Mouse (Mus musculus) CH12.LX (cell line): ENCODE results near the gene Rgs7.

Experiments used
- CTCF ChIP-seq, 2 experiments: IDR thresholded peaks in 1 of 2; conservative IDR thresholded peaks in 1 of 2; 2 replicates each; pipeline ENCODE4 v1.5.1; 2011 to 2012; ENCODE audit warnings: low read depth in 2 of 2, low read length in 2 of 2, improper control_type of control experiment in 1 of 2, inconsistent platforms in 1 of 2, mild to moderate bottlenecking in 1 of 2, moderate library complexity in 1 of 2
- E2F4 ChIP-seq: IDR thresholded peaks from 2 replicates; pipeline ENCODE4 v1.6.1; 2011; ENCODE audit warnings: low read depth, low read length, improper control_type of control experiment; ENCODE audit not compliant: insufficient replicate concordance
- EP300 ChIP-seq: IDR thresholded peaks from 2 replicates; pipeline ENCODE4 v1.6.1; 2011; ENCODE audit warnings: low read length, improper control_type of control experiment
- JUND ChIP-seq: conservative IDR thresholded peaks from 2 replicates; pipeline ENCODE4 v1.6.1; 2011; ENCODE audit warnings: low read depth, low read length, improper control_type of control experiment
- MAX ChIP-seq: IDR thresholded peaks from 2 replicates; pipeline ENCODE4 v1.6.1; 2011; ENCODE audit warnings: low read length, improper control_type of control experiment
- MXI1 ChIP-seq: IDR thresholded peaks from 2 replicates; pipeline ENCODE4 v1.6.1; 2011; ENCODE audit warnings: mild to moderate bottlenecking, low read depth, low read length, improper control_type of control experiment
- POLR2A ChIP-seq: IDR thresholded peaks from 2 replicates; pipeline ENCODE4 v1.6.1; 2011; ENCODE audit warnings: low read depth, mild to moderate bottlenecking, improper control_type of control experiment, low read length
- RCOR1 ChIP-seq: conservative IDR thresholded peaks from 2 replicates; pipeline ENCODE4 v1.6.1; 2012; ENCODE audit warnings: low read depth, mild to moderate bottlenecking, inconsistent platforms, low read length, improper control_type of control experiment
- SMC3 ChIP-seq: IDR thresholded peaks from 2 replicates; pipeline ENCODE4 v1.6.1; 2011; ENCODE audit warnings: low read depth, low read length, improper control_type of control experiment
- USF1 ChIP-seq: IDR thresholded peaks from 2 replicates; pipeline ENCODE4 v1.6.1; 2014; ENCODE audit warnings: low read depth, mild to moderate bottlenecking, inconsistent platforms, low read length, improper control_type of control experiment
- USF2 ChIP-seq: conservative IDR thresholded peaks from 2 replicates; pipeline ENCODE4 v1.6.1; 2011; ENCODE audit warnings: low read depth, low read length, improper control_type of control experiment
- ZC3H11A ChIP-seq: IDR thresholded peaks from 2 replicates; pipeline ENCODE4 v1.6.1; 2012; ENCODE audit warnings: low read depth, mild to moderate bottlenecking, inconsistent platforms, low read length, improper control_type of control experiment

DNA sequence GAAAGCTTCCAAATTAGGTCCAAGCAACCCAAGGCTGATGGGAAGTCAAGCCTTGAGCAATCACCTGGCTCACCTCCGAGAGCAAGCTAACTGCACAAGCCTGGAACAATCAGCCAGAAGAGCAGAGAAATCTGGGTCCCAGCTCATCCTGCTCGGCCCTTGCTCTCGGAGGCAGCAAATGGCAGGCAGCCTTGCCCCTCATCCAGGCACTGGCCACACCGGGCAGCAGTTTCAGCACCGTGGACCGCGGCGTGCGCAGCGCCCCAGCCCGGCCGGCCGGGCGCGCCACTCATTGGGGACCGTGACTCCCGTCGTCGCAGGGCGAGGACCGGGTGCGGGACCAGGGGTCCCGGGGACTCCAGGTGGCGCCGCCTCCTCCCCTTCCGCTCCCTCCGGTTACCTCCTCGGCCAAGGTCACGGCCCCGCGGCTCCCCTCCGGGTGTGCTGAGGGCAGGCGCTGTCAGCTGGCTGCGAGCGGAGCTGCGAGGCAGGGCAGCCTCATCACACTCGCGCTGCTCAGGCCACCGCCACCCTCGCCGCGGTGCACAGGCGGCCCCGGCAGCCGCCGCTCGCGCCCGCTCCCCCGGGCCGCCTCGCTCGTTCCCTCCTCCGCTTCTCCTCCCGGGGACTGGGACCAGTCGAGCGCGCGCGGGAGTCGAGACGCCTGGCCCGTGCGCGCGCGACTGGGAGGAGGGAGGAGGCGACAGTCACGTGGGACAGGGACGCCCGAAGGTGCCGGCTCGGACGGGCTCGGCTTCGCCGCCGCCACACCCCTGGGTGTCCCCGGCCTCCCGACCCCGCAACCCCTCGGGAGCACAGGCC is at the start of gene Rgs7:
- TF ChIP-seq USF1 (peak; percentile 40), JUND (no peak), E2F4 (no peak), USF2 (no peak), MXI1 (no peak), EP300 (no peak), CTCF (conservative IDR thresholded peaks at IDR 0.05 in 1 of 2, IDR thresholded peaks at IDR 0.05 in 1 of 2; ENCODE audit: low read depth in 2 of 2, low read length in 2 of 2) (no peak), POLR2A (no peak), RCOR1 (no peak), MAX (no peak), ZC3H11A (no peak), SMC3 (no peak)
